Mouse (Mus musculus) thymus, adult 2 months (tissue): Measurements from ENCODE around the gene Kcnj4.

Experiments
- CTCF ChIP-seq: fragments of 200-500 bp; IDR thresholded peaks from 2 replicates; pipeline ENCODE4 v1.5.1; 2012; ENCODE audit warnings: mild to moderate bottlenecking, control low read depth, low read length, moderate library complexity, borderline replicate concordance; ENCODE audit not compliant: control insufficient read depth, poor library complexity, insufficient read depth; ENCODE audit errors: extremely low read depth
- POLR2A ChIP-seq: fragments of 200-500 bp; IDR thresholded peaks from 2 replicates; pipeline ENCODE4 v1.6.1; 2012; ENCODE audit warnings: mild to moderate bottlenecking, low read length, control low read depth, moderate library complexity; ENCODE audit not compliant: control insufficient read depth, poor library complexity, insufficient read depth; ENCODE audit errors: extremely low read depth

GRCm38 (mm10) chr15:79436481-79436921 is 68.5 kb downstream of the Kcnj4 start:
- TF ChIP-seq POLR2A (no peak), CTCF (no peak)
